Mouse (Mus musculus) heart, adult 18-20 months (tissue): Measurements from ENCODE around the gene Slc13a2. TPM values are rescaled to one million over a fixed set of nuclear protein-coding genes. Genes with fewer than 3 reads are reported as not detected.
A peak's percentile ranks its signal among the peaks of the same experiment; 100 is the strongest.

ENCODE experiments used
- DNase-seq, 2 experiments: peaks; one replicate each; pipeline ENCODE4 v3.0.0; 2021 to 2022; ENCODE audit warnings: mixed read lengths in 1 of 2
- total RNA-seq, 2 experiments: library from RNA; stranded (reverse); gene quantifications; 2 replicates each; pipeline ENCODE4 v1.2.3; 2021

Gene Slc13a2
- total RNA-seq, 2 experiments from 2014 or later: not detected

- DNase-seq: no peak
Observed at GRCm38 (mm10) chr11:78434052-78434451, 12.0 kb upstream of the Slc13a2 start.

- DNase-seq: no peak
Observed at GRCm38 (mm10) chr11:78431176-78431575, 9.2 kb upstream of the Slc13a2 start.

- DNase-seq: no peak
Observed at GRCm38 (mm10) chr11:78430195-78430878, 8.3 kb upstream of the Slc13a2 start.

DNA sequence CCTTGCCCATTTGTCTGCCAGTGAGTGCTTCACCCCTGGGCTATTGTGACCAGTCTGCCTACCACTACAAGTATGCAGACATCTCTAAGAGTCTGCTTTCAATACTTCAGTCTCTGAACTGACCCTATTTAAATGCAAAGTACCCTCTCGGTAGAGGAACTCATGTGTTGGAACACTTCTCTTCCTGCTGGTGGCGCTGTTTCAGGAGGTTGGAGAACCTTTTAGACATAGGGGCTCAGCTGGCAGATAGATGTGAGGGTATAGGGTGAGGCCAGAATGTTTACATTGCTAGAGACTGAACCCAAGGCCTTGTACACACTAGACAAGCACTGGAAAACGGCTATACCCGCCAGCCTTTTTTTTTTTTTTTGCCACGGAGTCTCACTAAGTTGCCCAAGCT is 6.3 kb upstream of the Slc13a2 start:
- DNase-seq: no peak

DNA sequence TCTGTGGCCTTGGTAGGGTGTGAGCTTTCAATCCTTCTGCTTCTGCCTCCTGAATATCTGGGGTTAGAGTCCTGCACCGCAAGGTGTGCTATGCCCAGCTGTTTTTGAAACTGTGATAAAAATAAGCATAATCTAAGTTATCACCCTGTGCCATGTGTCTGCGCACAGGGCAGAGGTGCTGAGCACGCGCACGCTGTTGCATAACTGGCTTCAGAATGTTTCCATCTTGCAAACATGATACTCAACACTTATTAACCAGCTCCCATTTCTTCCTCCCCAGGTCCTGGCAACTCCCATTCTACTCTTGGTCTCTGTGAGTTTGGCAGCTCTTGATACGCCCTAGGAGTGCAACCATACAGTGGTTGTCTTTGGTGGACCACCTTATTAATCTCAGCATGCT is 5.6 kb upstream of the Slc13a2 start:
- DNase-seq: no peak

DNA sequence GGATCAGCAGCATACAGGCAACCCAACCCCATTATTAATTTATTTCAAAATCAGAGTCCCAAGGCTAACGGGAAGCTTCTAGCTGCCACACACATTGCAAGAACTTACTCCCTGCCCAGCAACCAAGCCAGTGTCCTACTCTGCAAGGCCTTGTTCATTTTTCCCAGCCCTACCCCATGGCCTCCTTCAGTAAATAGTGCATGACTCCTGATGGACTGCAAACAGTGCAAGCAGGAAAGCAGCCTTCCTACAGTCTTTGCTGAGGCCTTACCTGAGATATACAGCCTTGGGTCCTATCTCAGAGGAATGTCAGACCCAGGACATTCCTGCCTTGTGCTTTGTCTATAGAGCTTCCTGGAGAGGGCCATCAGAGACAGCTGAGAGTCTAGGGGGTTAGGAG is 3.6 kb upstream of the Slc13a2 start:
- no peak for DNase-seq

GRCm38 (mm10) chr11:78424352-78424751 is 2.3 kb upstream of the Slc13a2 start:
- DNase-seq: peak in 1 of 2 experiments; percentile 10

GRCm38 (mm10) chr11:78421201-78422009 is 612 bp downstream of the Slc13a2 start:
- DNase-seq: no peak

DNA sequence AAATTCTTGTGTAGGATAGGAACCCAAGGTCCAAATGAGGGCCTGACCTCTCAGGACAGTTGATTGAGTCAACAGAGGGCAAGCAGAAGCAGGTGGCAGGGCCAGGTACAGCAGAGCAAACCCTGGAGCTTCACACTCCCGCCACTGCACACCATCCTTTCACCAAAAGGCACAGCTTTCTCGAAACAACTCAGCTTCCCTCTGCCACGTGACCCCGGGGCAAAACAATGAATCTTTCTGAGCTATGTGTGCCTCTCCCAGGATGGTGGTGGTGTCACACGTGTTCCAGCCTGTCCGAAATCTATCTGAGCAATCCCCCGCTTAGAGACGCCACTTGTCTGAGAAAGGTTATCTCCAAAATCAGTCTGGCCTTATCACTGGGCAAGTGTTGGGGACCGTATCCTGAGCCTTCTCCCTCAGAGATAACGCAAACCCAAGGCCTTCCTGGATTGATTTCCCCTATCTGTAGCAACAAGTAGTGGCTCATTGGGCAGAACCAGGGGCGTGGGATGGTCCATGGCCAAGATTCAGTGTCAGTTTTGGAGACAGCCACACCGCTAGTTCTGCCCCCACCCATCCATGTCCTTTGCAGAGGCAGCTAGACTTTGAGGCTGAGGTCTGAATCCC is 1.6 kb downstream of the Slc13a2 start:
- DNase-seq: no peak

DNA sequence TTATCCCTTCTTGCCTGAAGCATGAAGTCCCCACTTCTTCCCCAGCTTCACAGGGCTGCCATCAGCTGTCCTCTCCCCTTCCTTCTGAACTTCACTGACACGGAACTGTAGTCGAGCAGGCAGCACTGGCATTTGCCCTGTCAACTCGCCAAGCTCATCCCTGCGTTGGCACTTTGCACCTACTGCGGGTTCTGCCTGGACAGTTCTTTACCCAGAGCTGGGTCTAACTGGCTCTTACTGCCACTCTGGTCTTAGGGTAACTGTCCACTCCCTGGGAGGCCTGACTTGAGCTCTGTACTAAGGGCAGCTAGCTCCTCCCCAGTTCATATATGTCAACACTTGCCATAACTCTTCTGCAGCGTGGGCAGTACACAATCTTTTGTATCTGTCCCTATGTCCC is 5.2 kb downstream of the Slc13a2 start:
- DNase-seq: no peak

GRCm38 (mm10) chr11:78412861-78413260 is 9.2 kb downstream of the Slc13a2 start:
- no peak for DNase-seq

GRCm38 (mm10) chr11:78412324-78412850 is 9.6 kb downstream of the Slc13a2 start:
- DNase-seq: no peak

- peak; percentile 24 to 33 for DNase-seq
Observed at GRCm38 (mm10) chr11:78411606-78412323, 10.3 kb downstream of the Slc13a2 start.

GRCm38 (mm10) chr11:78408256-78409240 is 13.5 kb downstream of the Slc13a2 start:
- DNase-seq: no peak

- DNase-seq: no peak
Observed at GRCm38 (mm10) chr11:78402062-78402461, 20.0 kb downstream of the Slc13a2 start.

GRCm38 (mm10) chr11:78401469-78401868 is 20.5 kb downstream of the Slc13a2 start:
- DNase-seq: no peak

DNA sequence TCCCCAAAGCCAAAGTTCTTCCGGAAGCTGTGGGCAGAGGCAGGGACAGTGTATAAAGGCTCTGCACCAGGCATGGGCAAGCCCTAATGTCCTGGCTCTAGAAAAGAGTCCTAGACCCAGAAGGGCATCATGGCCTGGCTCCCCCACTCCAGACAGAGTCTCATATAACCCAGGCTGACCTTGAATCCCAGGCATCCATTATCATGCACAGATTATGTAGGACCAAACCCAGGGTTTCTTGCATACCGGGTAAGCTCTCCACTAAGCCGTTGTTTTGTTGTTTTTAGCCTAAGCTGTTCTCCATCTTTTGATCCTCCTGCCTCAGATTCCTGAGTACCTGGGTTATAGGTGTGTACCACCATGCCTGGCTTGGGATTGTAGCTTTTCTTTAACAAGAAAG is 21.1 kb downstream of the Slc13a2 start:
- no peak for DNase-seq

DNA sequence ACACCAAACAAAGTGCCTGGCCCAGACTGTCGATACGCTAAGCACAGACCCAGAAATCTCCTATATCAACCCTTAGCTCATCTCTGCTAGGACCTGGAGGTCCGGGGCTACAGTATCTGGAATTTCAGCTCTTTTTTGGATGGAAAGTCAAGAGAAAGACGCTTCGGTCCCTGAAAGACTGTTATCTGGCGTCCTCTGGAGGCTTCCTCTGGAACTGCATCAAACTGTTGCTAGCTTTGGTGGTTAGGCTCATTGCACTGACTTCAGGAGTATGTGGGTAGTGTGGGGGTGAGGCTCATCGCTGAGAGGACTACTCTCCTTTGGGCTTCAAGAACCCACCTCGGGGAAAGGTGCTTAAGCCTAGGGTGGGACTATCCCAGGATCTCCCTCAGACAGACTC is 22.3 kb downstream of the Slc13a2 start:
- peak; percentile 18 to 73 for DNase-seq

- no peak for DNase-seq
Observed at GRCm38 (mm10) chr11:78398212-78398611, 23.8 kb downstream of the Slc13a2 start.

DNA sequence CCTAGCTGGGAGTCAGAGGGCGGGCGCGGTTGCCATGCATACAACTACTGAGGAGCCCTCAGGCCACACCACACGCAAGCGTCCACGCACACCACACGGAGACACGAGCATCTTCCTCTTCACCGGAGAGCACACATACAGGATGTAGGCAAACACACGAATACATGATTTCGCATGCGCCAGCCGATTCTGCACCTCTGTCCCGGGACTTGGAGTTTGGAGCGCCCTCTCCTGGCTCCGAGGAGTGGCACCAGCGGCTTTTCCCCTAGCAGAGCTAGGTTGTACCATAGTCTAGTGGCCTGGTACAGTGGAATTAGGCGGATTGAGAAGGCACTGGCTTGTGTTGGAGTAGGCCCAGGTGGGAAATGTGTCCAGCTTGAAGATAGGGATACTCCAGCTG is 24.6 kb downstream of the Slc13a2 start:
- DNase-seq: peak; percentile 31 to 62

DNA sequence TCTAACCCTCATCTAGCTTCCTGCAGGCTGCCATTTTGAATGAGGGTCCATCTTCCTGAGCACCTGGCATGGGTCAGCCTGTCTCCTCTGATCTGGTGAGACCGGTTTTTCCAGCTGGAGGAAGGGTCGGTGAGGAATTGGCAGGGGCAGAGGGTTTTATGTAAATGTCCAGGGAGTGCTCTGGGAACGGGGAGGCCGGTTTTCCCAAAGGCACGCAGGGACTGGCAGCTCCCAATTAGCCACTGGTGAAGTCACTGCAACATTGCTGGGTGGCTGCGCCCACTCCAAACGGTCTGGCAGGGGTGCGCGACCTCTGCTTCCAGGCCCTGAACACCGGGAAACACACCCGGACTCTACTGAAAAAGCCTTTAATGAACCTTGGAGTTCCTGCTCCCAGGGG is 25.1 kb downstream of the Slc13a2 start:
- DNase-seq: no peak
